Mouse (Mus musculus) embryonic facial prominence, embryonic 10.5 days (tissue): Measurements from ENCODE around the gene Rfx3. TPM values are rescaled to one million over a fixed set of nuclear protein-coding genes. Genes with fewer than 3 reads are reported as not detected.
A peak's percentile ranks its signal among the peaks of the same experiment; 100 is the strongest.

Experiments
- DNase-seq: peaks from one replicate; pipeline ENCODE4 v3.0.0-alpha.2; 2017; ENCODE audit warnings: low spot score
- H3K27ac ChIP-seq: fragments of 300-500 bp; sonication (generic); replicated peaks from 2 replicates; pipeline ENCODE4 v1.5.1; 2016; ENCODE audit warnings: mild to moderate bottlenecking
- H3K27me3 ChIP-seq: fragments of 300-500 bp; sonication (generic); replicated peaks from 2 replicates; pipeline ENCODE4 v1.6.1; 2016; ENCODE audit warnings: low read depth, mild to moderate bottlenecking; ENCODE audit not compliant: poor library complexity, severe bottlenecking
- H3K36me3 ChIP-seq: fragments of 300-500 bp; sonication (generic); replicated peaks from 2 replicates; pipeline ENCODE4 v1.6.1; 2016; ENCODE audit warnings: mild to moderate bottlenecking, moderate library complexity
- H3K4me1 ChIP-seq: fragments of 300-500 bp; sonication (generic); 2 replicates; pipeline ENCODE4 v1.6.1; 2016
- H3K4me3 ChIP-seq: fragments of 300-500 bp; sonication (generic); 2 replicates; pipeline ENCODE4 v1.5.1; 2016; ENCODE audit warnings: mild to moderate bottlenecking, moderate library complexity
- H3K9me3 ChIP-seq: fragments of 300-500 bp; sonication (generic); 2 replicates; pipeline ENCODE4 v1.6.1; 2016; ENCODE audit warnings: mild to moderate bottlenecking
- WGBS: fragments of 180-500 bp; shearing (Covaris S2); methylation state at CpG from one replicate; pipeline ENCODE4 v1.1.7; 2016; 5-methylcytosine and 5-hydroxymethylcytosine counted together
- polyA plus RNA-seq: library from polyadenylated mRNA; unstranded; fragments of >200 nt; fragmentation: Nextera tagmentation; extraction: Ambion mirVana; gene quantifications from 2 replicates; pipeline ENCODE4 v1.2.1, GENCODE M21; 2016

The Rfx3 gene
- polyA plus RNA-seq, 1 experiment from 2014 or later, result 18.4 TPM

DNA sequence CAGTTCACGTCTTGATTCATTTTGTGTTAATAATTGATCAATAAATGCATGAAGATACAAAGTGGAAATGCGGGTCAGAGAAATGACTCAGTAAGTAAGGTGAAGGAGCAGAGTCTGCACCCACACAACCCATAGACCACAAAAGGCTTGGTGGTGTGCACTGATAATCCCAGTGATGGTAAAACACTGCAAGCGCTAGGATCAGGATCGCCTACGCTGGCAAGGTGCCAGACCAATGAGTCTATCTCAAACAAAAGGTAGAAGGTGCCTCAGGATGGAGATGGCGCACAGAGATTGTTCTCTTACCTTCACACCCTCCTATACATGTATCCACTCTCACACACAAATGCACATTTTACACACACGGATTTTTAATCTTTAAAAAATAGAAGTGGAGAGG lies 18.2 kb downstream of the Rfx3 start:
- Histone ChIP-seq H3K9me3 (no peaks in the 10 kb centered on the region), H3K4me3 (no peak overlapping the region), H3K36me3 (no peaks in the 10 kb centered on the region), H3K4me1 (peaks cover 5% of the 10 kb centered on the region; the same call in 1 of the 2 replicates), H3K27me3 (no peaks in the 10 kb centered on the region), H3K27ac (no peak overlapping the region)
- DNase-seq, result no peak
- 92% methylated on average over 7 of the region's 7 CpGs for WGBS

DNA sequence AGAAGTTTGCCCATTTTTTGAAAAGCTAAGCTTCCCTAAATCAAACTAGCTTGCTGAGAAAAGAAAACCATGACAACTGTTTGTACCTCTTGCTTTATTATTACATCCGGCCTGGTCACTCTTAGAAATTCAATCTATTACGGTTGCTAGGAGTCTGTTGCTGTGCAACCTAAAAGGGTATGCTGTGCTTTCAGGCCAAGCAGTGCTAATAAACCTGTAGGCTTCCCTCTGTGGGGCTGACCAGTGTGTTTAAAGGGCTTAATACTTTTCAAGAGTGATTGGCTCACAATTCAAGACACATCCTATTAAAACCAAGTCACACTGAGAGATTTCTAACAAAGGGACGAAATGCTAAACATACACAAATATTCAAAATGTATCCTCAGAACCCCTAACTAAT lies 22.2 kb downstream of the Rfx3 start:
- no peaks in the 10 kb centered on the region for H3K36me3 ChIP-seq
- no peaks in the 10 kb centered on the region for H3K27me3 ChIP-seq
- H3K4me1 ChIP-seq, result peaks cover 8% of the 10 kb centered on the region; the same call in 1 of the 2 replicates
- 51% methylated on average over 3 of the region's 3 CpGs for WGBS
- H3K4me3 ChIP-seq, result no peak overlapping the region
- no peak for DNase-seq
- H3K9me3 ChIP-seq, result no peaks in the 10 kb centered on the region
- H3K27ac ChIP-seq, result no peak overlapping the region

DNA sequence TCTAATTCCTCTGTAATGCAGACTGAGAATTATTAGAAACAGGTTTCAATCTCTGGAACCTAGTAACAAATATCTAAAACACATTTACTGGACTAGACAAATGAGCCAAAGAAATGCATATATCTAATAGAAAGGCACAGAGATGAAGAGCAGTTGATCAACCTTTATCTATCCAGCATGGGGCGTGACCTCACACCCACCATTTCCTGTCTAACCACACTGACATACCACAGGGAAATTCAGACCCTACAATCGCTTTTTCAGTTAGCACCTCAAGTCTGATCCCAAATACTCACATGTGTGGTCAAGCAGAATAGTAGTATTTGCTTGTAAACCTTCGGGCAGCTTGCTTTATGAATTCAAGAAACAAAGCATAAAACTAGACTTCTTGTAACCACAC lies 43.4 kb downstream of the Rfx3 start:
- DNase-seq, result no peak
- no peak overlapping the region for H3K27ac ChIP-seq
- no peaks in the 10 kb centered on the region for H3K27me3 ChIP-seq
- no peaks in the 10 kb centered on the region for H3K4me1 ChIP-seq
- peaks cover 20% of the 10 kb centered on the region for H3K36me3 ChIP-seq
- H3K4me3 ChIP-seq, result no peak overlapping the region
- no peaks in the 10 kb centered on the region for H3K9me3 ChIP-seq
- 83% methylated on average over 3 of the region's 3 CpGs for WGBS

DNA sequence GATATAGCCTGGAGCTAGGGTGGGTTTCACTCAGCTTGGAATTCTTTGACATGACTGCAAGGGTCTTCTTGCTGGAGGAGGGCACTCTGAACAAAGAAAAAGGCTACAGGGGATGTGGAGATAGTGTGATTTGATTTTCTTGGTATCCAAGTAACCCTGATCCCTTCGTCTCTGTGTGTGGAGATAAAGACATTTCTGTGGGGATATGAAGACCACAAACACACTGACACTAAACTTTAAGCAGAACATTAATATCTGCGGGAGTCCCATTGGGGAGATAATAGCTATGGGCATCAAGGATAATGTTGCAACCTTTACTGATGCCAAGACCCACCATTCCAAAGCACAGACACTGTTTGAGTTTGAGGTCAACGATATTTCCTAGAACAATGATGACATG lies 49.7 kb downstream of the Rfx3 start:
- DNase-seq, result no peak
- WGBS, result 92% methylated on average over 3 of the region's 3 CpGs

DNA sequence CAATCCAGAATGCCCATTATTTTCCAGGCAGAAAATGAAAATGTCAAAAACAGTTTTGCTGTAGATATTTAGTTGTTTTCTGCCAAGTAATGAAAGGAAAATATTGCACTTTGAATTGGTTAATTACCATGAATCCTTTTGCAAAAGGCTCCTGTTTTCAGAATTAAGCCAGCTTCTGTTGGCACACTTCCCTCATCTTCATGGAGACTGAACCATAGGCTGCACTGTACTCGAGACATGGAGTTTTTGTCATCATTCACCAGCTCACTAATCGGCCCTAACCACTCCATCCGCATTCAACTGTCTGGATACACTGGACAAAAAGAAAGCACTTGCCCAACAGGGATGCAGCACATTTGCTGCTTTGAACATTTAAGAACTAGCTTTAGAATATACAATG lies 75.5 kb downstream of the Rfx3 start:
- WGBS, result 86% methylated on average over 3 of the region's 3 CpGs
- no peaks in the 10 kb centered on the region for H3K9me3 ChIP-seq
- no peak for DNase-seq
- H3K27ac ChIP-seq, result no peak overlapping the region
- no peak overlapping the region for H3K4me3 ChIP-seq
- no peaks in the 10 kb centered on the region for H3K4me1 ChIP-seq
- H3K27me3 ChIP-seq, result no peaks in the 10 kb centered on the region
- H3K36me3 ChIP-seq, result no peaks in the 10 kb centered on the region

More for the DNA sequence above, 49.7 kb downstream of the Rfx3 start:
- H3K4me1 ChIP-seq, result no peaks in the 10 kb centered on the region
- no peaks in the 10 kb centered on the region for H3K27me3 ChIP-seq
- H3K36me3 ChIP-seq, result peaks cover 33% of the 10 kb centered on the region
- no peak overlapping the region for H3K27ac ChIP-seq
- no peaks in the 10 kb centered on the region for H3K9me3 ChIP-seq
- H3K4me3 ChIP-seq, result no peak overlapping the region

DNA sequence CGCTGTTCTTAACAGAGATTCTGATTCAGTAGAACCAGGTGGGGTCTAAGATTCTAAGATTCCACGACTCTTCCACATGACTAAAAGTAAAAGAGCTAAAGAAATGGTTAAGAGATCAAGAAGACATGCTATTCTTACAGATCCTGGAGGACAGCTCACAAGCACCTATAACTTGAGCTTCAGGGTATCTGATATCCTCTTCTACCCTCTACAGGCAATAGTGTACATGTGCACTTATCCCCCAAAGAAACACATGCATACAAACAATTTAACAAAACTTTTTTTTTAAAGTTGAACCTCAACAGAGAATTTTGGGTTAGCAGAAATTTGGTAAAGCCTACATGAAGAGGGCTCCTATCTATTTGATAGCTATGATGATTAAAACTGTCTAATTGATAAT lies 79.8 kb downstream of the Rfx3 start:
- WGBS, result 96% methylated on average over 2 of the region's 2 CpGs
- Histone ChIP-seq H3K27me3 (no peaks in the 10 kb centered on the region), H3K4me3 (no peak overlapping the region), H3K27ac (no peak overlapping the region), H3K36me3 (no peaks in the 10 kb centered on the region), H3K4me1 (no peaks in the 10 kb centered on the region), H3K9me3 (no peaks in the 10 kb centered on the region)
- DNase-seq, result no peak

DNA sequence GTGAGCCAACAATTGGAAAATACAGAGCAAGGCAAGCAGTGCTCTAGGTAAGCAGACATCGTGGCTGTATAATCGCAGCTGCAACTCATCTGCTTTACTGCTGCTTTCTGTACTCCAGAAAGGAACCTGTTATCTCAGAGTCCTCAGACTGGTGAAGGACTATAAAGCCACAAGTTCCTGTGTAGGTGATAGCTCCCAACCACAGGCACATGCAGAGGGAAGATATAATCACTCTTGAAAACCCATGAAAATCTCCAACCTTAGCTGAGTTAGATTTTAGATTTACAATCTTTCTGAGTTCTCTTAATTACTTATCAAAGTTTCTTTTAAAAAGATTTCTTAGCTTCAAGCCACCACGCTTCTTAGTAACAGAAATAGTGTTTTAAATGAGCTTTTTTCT lies 84.6 kb downstream of the Rfx3 start:
- no peak overlapping the region for H3K4me3 ChIP-seq
- no peaks in the 10 kb centered on the region for H3K27me3 ChIP-seq
- WGBS, result 94% methylated on average over 3 of the region's 3 CpGs
- H3K9me3 ChIP-seq, result no peaks in the 10 kb centered on the region
- no peaks in the 10 kb centered on the region for H3K4me1 ChIP-seq
- DNase-seq, result no peak
- H3K27ac ChIP-seq, result no peak overlapping the region
- H3K36me3 ChIP-seq, result no peaks in the 10 kb centered on the region

DNA sequence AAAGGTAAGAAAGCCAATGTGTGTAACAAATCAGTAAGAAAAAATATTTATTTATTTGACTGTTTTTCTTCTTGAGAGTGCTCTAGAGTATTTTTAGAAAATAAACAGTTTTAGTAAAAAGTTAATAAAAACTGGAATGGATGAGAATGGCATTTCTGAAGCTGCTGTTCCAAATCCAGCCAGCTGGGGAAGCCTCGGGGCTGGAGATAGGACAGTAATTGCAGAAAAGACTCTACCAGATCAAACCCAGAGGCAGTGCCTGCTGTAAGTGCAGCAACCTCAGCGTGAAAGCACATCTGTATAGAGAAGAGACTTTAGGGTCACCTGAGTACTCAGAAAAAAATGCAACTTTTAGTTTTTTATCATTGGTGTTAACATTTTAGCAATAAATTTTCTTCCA lies 91.9 kb downstream of the Rfx3 start:
- Histone ChIP-seq H3K4me1 (no peaks in the 10 kb centered on the region), H3K9me3 (no peaks in the 10 kb centered on the region), H3K27me3 (no peaks in the 10 kb centered on the region), H3K27ac (no peak overlapping the region), H3K4me3 (no peak overlapping the region), H3K36me3 (no peaks in the 10 kb centered on the region)
- 49% methylated on average over 2 of the region's 2 CpGs for WGBS
- DNase-seq, result no peak

DNA sequence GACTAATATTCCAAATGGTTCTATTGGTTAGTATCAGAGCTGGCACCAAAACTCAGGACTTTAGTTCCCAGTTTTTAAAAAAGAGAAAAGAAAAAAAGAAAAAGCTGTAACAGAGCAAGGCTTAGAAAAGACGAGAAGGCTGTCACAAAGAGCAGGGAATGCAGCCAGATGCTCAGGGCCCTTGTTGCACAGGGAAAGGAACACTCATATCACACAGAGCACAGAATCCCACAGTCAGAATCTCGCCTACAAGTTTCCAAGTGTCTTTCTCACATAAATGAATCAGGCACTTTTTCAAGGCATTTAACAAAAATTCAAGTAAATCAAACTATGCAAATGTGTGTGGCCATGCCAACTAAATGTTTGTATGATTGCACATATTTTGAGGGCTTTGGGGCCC lies 94.5 kb downstream of the Rfx3 start:
- WGBS, result 70% methylated on average over 2 of the region's 2 CpGs

DNA sequence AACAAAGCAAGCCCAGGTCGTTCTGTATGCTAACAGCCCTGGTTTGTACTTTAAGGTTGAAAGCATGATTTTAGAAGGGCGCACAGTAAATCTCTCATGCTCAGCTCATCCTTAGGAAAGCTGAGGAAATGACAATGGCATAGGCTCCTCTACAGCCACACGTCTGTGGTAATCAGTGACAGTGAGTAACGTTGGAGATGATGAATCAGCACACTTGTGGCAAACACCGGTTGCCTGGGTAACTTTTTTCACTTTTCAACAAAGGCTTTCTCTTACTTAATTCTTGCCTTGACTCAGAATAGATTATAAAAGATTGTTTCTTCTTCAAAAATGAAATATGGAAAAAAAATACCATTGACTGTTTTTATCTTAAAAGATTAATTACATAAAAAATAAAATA lies 104.0 kb downstream of the Rfx3 start:
- H3K4me3 ChIP-seq, result no peak overlapping the region
- H3K27ac ChIP-seq, result no peak overlapping the region
- no peaks in the 10 kb centered on the region for H3K27me3 ChIP-seq
- no peaks in the 10 kb centered on the region for H3K36me3 ChIP-seq
- no peaks in the 10 kb centered on the region for H3K9me3 ChIP-seq
- no peak for DNase-seq
- WGBS, result 74% methylated on average over 5 of the region's 5 CpGs
- peaks cover 11% of the 10 kb centered on the region for H3K4me1 ChIP-seq

More for the DNA sequence above, 94.5 kb downstream of the Rfx3 start:
- Histone ChIP-seq H3K27ac (no peak overlapping the region), H3K36me3 (no peaks in the 10 kb centered on the region), H3K27me3 (no peaks in the 10 kb centered on the region), H3K9me3 (no peaks in the 10 kb centered on the region), H3K4me3 (no peak overlapping the region), H3K4me1 (no peaks in the 10 kb centered on the region)
- no peak for DNase-seq

DNA sequence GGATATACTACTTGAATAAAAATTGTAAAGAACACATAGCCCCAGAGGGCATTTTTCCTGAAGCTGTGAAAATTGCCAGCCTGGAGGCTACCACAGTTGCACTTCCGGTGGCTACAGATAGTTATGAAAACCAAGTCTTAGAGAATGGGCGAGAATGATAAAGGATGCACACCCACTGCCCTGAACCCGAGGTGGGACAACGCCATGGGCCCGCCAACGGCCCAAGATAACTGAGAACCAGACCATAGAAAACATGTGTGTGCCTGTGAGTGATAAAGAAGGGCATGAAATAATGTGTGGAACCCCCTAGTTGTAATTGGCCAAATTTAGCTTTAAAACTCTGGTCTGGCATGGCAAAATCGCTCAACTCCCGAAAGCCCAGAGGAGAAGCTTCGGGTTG lies 105.0 kb downstream of the Rfx3 start:
- peaks cover 11% of the 10 kb centered on the region for H3K4me1 ChIP-seq

DNA sequence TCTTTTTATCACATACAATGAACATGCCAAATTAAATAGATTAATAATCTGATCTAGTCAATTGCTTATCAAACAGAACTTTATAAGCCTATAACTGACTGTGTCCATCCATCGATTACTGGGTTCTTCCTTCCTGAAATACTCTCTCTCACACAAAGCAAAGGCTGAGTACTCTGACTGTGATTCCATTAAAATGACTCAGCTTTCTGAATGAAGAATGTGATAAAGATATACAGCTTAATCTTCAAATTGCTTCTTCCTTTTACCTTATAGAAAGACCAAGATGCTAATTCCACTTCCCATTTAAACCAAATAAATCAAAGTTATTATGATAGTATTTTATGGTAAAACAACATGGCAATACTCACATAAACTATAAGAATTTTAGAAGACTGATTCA lies 105.8 kb downstream of the Rfx3 start:
- no peak overlapping the region for H3K4me3 ChIP-seq
- H3K36me3 ChIP-seq, result peaks cover 5% of the 10 kb centered on the region
- DNase-seq, result no peak

More for the DNA sequence above, 105.0 kb downstream of the Rfx3 start:
- Histone ChIP-seq H3K27me3 (no peaks in the 10 kb centered on the region), H3K27ac (no peak overlapping the region), H3K36me3 (no peaks in the 10 kb centered on the region), H3K4me3 (no peak overlapping the region), H3K9me3 (no peaks in the 10 kb centered on the region)
- WGBS, result 93% methylated on average over 9 of the region's 9 CpGs
- DNase-seq, result no peak

DNA sequence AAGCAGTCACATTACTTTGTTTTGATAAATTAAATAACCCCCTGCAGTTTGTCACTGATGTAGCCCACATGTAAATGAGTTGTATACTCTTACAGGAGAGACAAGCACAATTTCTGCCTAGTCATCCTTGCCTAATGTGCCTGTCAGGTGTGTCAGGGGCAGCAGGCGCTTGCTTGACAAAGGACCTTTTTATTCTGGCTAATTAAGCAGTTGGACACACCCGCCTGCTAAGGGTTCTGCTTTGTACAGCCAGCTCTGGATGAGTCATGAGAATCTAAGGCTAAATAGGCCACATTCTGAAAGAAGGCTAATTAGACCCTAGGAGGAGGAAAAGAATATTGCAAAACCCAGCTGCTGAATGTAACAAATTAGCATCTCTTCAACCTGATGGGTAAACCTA lies 106.3 kb downstream of the Rfx3 start:
- peak; percentile 34 for DNase-seq
- H3K4me3 ChIP-seq, result no peak overlapping the region
- no peaks in the 10 kb centered on the region for H3K9me3 ChIP-seq
- H3K36me3 ChIP-seq, result peaks cover 5% of the 10 kb centered on the region
- H3K4me1 ChIP-seq, result peaks cover 11% of the 10 kb centered on the region
- WGBS, result 33% methylated on average over 2 of the region's 2 CpGs
- H3K27ac ChIP-seq, result no peak overlapping the region
- H3K27me3 ChIP-seq, result no peaks in the 10 kb centered on the region

More for the DNA sequence above, 105.8 kb downstream of the Rfx3 start:
- Histone ChIP-seq H3K4me1 (peaks cover 11% of the 10 kb centered on the region), H3K27ac (no peak overlapping the region), H3K27me3 (no peaks in the 10 kb centered on the region), H3K9me3 (no peaks in the 10 kb centered on the region)
- WGBS, result 78% methylated on average over 1 of the region's 1 CpGs

DNA sequence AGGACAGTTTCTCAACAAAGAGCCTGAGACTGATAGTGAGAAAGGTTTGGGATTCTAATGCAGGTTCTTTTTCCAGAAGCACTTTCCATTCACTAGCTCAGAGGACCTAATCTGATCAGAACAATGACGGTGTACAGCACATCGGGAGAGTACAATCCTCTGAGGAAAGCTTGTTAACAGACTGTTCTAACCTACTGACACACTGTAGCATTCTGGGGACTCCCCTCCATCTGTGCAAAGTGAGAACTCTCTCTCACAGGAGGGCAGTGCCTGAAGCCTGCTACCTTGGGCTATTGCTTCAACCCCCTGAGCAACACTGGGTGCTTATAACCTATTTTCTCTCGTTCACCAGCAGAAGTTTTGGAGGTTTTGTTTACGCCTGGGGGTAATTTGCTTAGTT lies 106.8 kb downstream of the Rfx3 start:
- H3K36me3 ChIP-seq, result peaks cover 5% of the 10 kb centered on the region
- WGBS, result 43% methylated on average over 4 of the region's 4 CpGs
- peaks cover 11% of the 10 kb centered on the region for H3K4me1 ChIP-seq
- H3K27me3 ChIP-seq, result no peaks in the 10 kb centered on the region
- no peak for DNase-seq
- no peaks in the 10 kb centered on the region for H3K9me3 ChIP-seq
- H3K4me3 ChIP-seq, result no peak overlapping the region
- H3K27ac ChIP-seq, result no peak overlapping the region
